Mouse (Mus musculus) kidney, postnatal 0 days (tissue): ENCODE results near the gene Fam57b. TPM values are rescaled to one million over a fixed set of nuclear protein-coding genes. Genes with fewer than 3 reads are reported as not detected.

Experiments used
- ATAC-seq: fragments of 200-750 bp; cut with Nextera tagmentation; replicated peaks from 2 replicates; pipeline ENCODE4 v1.8.0; 2017; ENCODE audit warnings: low read depth, moderate number of reproducible peaks, moderate TSS enrichment, moderate library complexity; ENCODE audit not compliant: low FRiP score
- DNase-seq: peaks from one replicate; pipeline ENCODE4 v3.0.0-alpha.2; 2016; ENCODE audit warnings: low spot score
- H3K27ac ChIP-seq: fragments of 300-500 bp; sonication (generic); 2 replicates; pipeline ENCODE4 v1.5.1; 2014; ENCODE audit warnings: mild to moderate bottlenecking
- H3K27me3 ChIP-seq: fragments of 300-500 bp; sonication (generic); 2 replicates; pipeline ENCODE4 v1.6.1; 2014; ENCODE audit warnings: low read length, mixed read lengths; ENCODE audit not compliant: insufficient read depth
- H3K36me3 ChIP-seq: fragments of 300-500 bp; sonication (generic); 2 replicates; pipeline ENCODE4 v1.6.1; 2014; ENCODE audit warnings: low read length, mixed read lengths; ENCODE audit not compliant: insufficient read depth
- H3K4me1 ChIP-seq: fragments of 300-500 bp; sonication (generic); replicated peaks from 2 replicates; pipeline ENCODE4 v1.6.1; 2014; ENCODE audit warnings: antibody characterized with exemption, low read length, mixed read lengths; ENCODE audit not compliant: insufficient read depth
- H3K4me2 ChIP-seq: fragments of 300-500 bp; sonication (generic); 2 replicates; pipeline ENCODE4 v1.6.1; 2014; ENCODE audit warnings: mild to moderate bottlenecking, low read length, moderate library complexity, mixed read lengths
- H3K4me3 ChIP-seq: fragments of 300-500 bp; sonication (generic); replicated peaks from 2 replicates; pipeline ENCODE4 v1.5.1; 2014; ENCODE audit warnings: low read depth, low read length
- H3K9ac ChIP-seq: fragments of 300-500 bp; sonication (generic); 2 replicates; pipeline ENCODE4 v1.6.1; 2014; ENCODE audit warnings: low read depth, low read length
- H3K9me3 ChIP-seq: fragments of 300-500 bp; sonication (generic); replicated peaks from 2 replicates; pipeline ENCODE4 v1.6.1; 2016; ENCODE audit warnings: low read length, inconsistent platforms, mixed read lengths
- CTCF ChIP-seq: IDR thresholded peaks from 2 replicates; pipeline ENCODE4 v1.5.1; 2016; ENCODE audit warnings: antibody characterized with exemption, low read depth, mild to moderate bottlenecking, moderate library complexity
- WGBS: fragments of 180-500 bp; shearing (Covaris S2); extraction: QIAGEN DNeasy Blood & Tissue Kit; methylation state at CpG from one replicate; pipeline ENCODE4 v1.1.7; 2014; 5-methylcytosine and 5-hydroxymethylcytosine counted together
- polyA plus RNA-seq: library from polyadenylated mRNA; unstranded; fragments of >200 nt; fragmentation: Nextera tagmentation; extraction: Ambion mirVana; gene quantifications from 2 replicates; pipeline ENCODE4 v1.2.1, GENCODE M21; 2015

Gene Fam57b
- polyA plus RNA-seq, 1 experiment from 2014 or later = 0.11 TPM

DNA sequence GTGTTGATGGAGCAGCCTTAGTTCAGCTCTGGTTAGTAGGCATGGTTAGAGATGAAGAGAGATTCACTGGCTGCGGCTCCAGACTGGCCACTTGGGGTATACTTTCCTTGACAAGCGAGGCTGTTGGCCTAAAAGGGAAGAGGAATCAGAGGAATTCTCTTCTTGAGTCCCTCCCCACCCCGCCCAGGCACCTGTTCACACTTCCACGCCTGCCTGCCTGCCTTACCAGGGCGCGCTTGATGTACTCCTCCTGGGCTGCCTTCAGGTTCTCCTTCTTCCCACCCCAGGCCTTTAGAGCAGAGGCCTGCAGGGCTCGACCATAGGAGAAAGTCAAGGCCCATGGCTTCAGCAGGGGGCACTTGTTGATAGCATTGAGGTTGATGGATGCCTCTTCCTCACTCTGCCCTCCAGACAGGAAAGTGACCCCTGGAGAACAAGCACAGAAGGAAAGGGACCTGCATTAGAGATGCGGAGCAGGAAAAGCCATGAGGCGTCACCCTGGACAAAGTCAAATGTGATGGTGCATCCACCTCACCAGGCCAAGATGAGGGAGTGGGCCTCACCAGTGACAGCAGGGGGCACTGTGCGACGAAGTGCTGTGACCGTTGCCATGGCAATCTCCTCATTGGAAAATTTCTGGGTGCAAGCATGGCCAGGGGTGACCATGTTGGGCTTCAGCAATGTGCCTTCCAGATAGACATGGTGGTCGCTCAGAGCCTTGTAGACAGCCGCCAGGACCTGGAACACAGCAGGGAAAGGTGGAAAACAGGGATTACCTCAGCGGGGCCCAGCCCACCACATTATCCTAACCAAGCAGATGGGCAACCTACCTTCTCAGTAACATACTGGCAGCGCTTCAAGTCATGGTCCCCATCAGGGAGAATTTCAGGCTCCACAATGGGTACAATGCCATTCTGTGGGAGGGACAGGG is 1.8 kb upstream of the Fam57b start:
- Histone ChIP-seq H3K36me3 (peaks cover 25% of the 10 kb centered on the region), H3K9me3 (no peaks in the 10 kb centered on the region), H3K27me3 (no peaks in the 10 kb centered on the region), H3K27ac (no peak overlapping the region), H3K4me2 (no peak overlapping the region), H3K9ac (no peak overlapping the region), H3K4me1 (peaks cover 11% of the 10 kb centered on the region), H3K4me3 (no peak overlapping the region)
- DNase-seq (no peak), ATAC-seq (no peak)
- WGBS = 86% methylated on average over 16 of the region's 16 CpGs
- peak; percentile 42; the same call in 1 of the 2 replicates for TF ChIP-seq CTCF

DNA sequence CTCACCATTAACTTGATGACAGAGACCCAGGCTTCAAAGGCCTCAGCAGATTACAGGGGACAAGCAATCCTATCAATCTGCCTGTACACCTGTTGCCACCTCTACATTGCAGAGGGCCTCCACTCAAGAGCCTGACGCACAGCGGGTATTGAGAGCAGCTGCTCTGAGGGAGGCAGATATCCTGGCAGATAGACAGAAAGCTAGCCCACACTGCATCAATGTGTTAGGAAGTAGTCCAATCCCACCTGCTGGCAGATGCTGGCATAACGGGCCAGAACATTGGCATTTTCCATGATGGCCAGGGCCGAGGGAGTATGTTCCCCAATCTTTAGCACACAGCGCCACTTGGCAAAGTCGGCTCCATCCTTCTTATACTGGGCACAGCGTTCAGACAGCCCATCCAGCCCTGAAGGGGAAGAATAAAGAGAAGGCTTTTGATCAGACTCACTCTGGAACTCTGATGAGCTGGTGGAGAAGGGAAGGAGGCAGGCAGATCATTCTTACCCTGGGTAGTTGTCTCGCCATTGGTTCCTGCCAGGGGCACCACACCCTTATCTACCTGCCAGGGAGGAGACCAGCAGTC is 1.0 kb upstream of the Fam57b start:
- Histone ChIP-seq H3K36me3 (peaks cover 25% of the 10 kb centered on the region), H3K9ac (no peak overlapping the region), H3K27ac (no peak overlapping the region), H3K9me3 (no peaks in the 10 kb centered on the region), H3K27me3 (no peaks in the 10 kb centered on the region), H3K4me1 (peaks cover 7% of the 10 kb centered on the region), H3K4me3 (0 out of 2 replicates have a peak overlapping the region, but pooled peaks have one; percentile 75), H3K4me2 (peak overlapping the region; percentile 71)
- ATAC-seq (no peak), DNase-seq (peak; percentile 41)
- 67% methylated on average over 8 of the region's 8 CpGs for WGBS
- TF ChIP-seq CTCF = peak; percentile 62

DNA sequence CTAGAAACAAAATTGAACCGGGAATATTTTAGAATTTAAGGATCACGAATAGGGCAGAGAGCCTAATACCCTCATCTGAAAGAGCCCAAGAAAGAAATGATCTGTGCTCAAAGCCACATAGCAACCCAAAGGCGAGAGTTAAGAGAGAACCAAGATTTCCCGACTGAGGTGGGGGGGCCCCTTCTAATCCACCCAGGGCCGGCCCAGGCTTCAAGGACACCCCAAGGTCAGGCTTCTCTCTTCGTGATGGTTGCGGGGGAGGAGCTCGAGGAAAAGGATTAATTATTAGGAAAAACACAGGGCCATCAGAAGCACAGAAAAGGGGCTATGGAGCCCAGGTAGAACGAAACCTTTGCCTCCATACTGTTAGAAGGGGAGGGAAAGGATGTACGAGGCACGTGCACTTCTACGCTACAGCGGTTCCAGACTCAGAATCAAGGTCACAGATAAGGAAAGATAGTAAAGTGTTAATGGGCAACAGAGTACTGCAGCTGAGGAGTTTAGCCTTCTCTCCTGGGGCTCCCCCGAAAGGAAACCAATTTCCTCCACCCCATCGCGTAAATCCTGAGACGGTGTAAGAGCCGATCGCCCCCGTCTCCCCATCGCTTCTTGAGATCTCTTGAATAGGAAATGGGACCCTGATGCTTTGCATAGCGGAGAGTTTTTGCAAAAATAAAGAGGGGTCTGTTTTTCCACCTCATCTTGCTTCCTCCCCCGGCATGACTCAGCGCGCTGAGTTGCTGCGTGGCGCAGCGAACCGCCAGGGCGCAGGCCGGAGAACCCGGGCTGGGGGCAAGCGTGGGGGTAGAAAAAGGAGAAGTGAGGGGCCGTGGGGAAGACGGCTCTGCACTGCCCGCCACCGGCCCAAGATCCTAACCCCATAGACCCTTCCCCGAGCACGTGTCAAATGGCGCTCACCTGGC is 920 bp downstream of the Fam57b start:
- TF ChIP-seq CTCF = no peak
- DNase-seq = peak; percentile 43
- Histone ChIP-seq H3K4me3 (peak overlapping the region; percentile 75), H3K9me3 (no peaks in the 10 kb centered on the region), H3K9ac (peak overlapping the region; percentile 86), H3K27me3 (no peaks in the 10 kb centered on the region), H3K4me1 (peaks cover 4% of the 10 kb centered on the region; the same call in 1 of the 2 replicates), H3K27ac (peak overlapping the region; percentile 96), H3K36me3 (peaks cover 25% of the 10 kb centered on the region), H3K4me2 (peak overlapping the region; percentile 71)
- under 1% methylated on average over 40 of the region's 40 CpGs for WGBS
- ATAC-seq = no peak

DNA sequence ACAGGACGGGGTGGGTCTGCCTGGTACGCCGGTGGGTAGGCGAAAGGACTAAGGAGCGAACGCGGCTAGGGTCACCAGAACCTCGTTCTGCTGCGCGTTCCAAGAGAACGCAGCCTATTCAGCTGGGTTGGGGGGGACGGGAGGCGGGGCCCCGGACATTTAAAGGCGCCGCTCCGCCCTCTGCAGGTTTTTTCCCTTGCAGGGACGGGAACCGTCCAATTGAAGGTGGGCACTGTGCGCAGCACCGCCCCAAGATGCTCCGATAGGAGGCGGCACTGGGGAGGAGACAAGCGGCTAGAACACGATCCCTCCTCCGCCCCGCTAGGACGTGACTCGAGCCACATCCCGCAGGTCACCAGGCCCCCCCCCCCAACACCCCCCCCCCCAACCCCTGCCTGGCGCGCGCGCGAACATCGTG is 1.6 kb downstream of the Fam57b start:
- Histone ChIP-seq H3K4me1 (peaks cover 4% of the 10 kb centered on the region; the same call in 1 of the 2 replicates), H3K36me3 (peaks cover 19% of the 10 kb centered on the region), H3K9me3 (no peaks in the 10 kb centered on the region), H3K4me3 (peak overlapping the region; percentile 75), H3K4me2 (peak overlapping the region; percentile 71), H3K9ac (peak overlapping the region; percentile 86), H3K27ac (peak overlapping the region; percentile 96), H3K27me3 (no peaks in the 10 kb centered on the region)
- under 1% methylated on average over 28 of the region's 36 CpGs for WGBS
- peak; percentile 98 for DNase-seq
- peak; percentile 92 for ATAC-seq
- TF ChIP-seq CTCF = peak; percentile 61

DNA sequence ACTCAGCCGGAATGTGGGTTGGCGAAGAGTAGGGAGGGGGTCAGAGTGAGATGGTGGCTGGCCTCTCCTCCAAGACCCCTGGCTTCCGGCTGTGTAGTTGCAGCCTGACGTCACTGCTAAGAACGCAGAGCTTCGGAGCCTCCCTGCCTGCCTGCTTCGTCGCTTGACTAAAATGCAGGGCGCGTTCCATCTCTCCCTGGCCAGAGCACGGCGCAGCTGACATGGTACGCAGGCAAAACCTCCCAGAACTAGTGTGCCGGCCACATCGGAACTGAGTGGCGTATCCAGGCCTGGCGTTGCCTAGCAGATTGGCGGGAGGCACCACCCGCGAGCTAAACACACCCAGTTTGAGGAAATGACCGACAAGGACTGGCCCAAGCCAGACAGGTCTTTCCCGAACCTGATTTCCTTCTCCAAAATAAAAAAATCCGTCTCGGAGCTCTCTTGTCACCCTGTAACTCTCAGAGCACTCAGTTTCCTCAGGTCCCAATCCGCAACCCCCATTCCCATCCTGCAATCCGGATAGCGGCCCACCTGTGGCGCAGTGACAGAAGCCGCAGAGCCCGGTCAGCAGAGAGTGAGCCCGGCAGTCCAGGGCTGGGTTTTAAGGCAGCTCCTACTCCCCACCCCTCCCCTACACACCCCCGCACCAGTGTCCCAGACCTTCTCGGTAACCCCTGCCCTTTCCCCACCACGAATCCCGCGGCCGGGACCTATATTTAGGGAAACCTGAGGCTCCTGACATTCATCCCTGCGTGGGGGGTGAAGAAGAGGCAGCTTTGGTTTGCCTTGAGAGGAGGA is 2.2 kb downstream of the Fam57b start:
- 2% methylated on average over 36 of the region's 38 CpGs for WGBS
- Histone ChIP-seq H3K27ac (peak overlapping the region; percentile 96), H3K36me3 (peaks cover 18% of the 10 kb centered on the region), H3K9me3 (no peaks in the 10 kb centered on the region), H3K4me1 (peaks cover 4% of the 10 kb centered on the region; the same call in 1 of the 2 replicates), H3K4me2 (peak overlapping the region; percentile 71), H3K4me3 (peak overlapping the region; percentile 75), H3K27me3 (no peaks in the 10 kb centered on the region), H3K9ac (peak overlapping the region; percentile 62)
- DNase-seq = peak; percentile 97
- peak; percentile 38; the same call in 1 of the 2 replicates for TF ChIP-seq CTCF
- peak; percentile 89 for ATAC-seq
